Mouse (Mus musculus) embryo, embryonic 10 days (tissue): ENCODE results near the gene Cacna1g.

Experiments
- DNase-seq: peaks from one replicate; pipeline ENCODE4 v3.0.0-alpha.2; 2015; ENCODE audit warnings: low spot score

Gene Cacna1g

DNA sequence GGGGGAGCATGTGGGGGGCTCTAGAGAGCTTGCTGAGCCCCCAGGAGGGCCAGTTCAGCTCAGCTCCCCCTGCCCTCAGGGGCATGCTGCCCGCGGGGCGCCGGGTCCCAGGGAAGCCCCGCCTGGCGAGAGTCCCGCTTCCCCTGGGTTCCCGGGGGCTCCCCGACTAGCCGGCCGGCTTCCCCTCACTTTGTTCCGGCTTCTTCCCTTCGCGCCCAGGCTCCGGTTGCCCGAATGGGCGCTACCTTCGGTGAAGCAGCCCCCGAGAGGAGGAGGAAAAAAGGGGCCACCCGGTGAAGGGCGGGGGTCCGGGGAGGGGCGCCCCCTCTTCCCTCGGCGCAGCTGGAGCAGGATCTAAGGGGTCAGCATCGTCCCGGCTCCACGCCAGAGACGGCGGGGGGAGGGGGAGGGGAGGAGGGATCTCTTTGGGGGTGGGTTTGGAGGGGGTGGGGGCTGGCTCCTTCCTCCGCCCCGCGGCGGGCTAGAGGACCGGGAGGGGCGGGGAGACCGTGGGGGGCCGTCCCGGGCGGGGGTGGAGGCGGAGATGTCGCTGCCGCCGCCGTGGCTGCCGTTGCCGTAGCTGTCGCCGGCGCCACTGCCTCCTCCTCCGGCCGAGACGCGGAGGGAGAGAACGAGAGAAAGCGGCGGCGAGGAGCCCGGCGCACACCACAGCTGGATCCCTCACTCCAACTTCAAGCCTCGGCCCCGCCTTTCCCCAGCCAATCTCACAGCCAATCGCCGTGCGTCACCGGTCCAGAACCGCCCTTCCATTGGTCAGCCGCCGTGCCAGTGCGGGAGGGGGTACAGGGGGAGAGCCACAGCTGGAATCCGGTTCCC, at the start of gene Cacna1g:
Gene Cacna1g, minus strand, starts transcription at position 492 of the 837 bp plus-strand sequence.
- peak; percentile 96 for DNase-seq

DNA sequence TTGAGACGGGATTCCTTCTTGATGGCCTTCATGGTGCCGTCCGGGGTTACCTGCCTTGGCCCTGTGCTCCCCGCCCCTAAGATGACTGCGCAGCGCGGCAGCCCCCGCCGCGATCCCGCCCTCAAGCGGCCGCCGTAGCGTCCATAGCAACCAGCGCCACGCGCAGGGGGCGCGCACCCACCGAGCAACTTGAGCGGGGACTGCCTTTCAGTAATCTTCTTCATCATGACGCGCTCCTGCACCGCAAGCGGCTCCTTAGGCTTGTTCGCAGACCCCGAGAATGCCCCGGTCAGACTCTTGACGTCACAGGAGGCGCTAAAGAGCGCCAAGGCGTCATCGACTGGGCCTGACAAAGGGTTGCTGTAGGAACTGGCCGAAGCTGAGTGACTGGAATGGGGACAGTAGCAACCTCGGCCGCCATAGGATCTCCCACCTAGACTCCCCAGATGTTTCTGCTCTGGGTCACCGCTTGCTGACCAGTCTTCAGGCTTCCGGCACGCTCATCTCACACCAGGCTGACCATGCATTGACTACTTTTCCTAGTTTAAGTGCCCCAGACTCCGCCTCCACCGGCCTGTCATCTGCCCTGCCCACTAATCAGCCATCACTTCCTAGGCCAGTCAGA, 47.3 kb upstream of the Cacna1g start, which contains the start of gene Mycbpap:
Gene Mycbpap, minus strand, starts transcription at position 524 of the 625 bp plus-strand sequence.
- peak; percentile 85 for DNase-seq

DNA sequence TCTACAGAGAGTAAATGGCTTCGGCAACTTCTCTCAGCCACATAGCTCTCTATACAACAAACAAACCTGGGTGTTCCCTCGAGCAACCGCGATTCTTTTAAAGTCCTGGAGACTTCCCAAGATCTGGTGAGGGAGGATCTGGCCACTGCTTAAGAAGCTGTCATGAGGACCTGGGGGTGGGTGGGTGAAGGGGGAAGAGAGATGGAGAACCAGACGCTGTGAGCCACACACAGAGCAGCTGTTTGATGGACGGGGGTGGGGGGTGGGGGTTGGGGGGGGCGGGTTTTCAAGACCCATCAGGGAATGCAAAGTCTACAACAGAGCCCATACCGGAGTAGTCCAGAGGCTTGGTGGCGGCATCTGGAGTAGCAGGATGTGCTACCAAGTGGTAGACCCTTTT, 39.5 kb upstream of the Cacna1g start:
- DNase-seq = no peak

DNA sequence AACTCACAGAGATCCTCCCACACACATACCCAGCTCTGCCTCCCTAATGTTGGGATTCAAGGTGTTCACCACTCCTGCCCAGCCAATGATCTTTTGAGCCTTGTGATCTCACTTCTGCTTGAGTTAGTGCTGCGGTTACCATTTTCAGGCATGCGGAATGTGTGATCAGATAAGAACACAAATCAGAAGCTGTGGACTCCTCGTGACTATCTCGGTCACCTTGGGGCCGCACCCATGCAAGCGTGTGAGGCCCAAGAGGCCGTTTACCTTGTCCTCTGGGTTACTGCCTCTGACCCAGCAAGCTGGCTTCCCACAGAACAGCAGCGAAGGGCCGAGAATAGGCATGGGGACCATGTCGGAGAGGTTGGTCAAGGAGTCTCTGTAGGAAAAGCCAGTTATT, 35.0 kb upstream of the Cacna1g start:
- no peak for DNase-seq

DNA sequence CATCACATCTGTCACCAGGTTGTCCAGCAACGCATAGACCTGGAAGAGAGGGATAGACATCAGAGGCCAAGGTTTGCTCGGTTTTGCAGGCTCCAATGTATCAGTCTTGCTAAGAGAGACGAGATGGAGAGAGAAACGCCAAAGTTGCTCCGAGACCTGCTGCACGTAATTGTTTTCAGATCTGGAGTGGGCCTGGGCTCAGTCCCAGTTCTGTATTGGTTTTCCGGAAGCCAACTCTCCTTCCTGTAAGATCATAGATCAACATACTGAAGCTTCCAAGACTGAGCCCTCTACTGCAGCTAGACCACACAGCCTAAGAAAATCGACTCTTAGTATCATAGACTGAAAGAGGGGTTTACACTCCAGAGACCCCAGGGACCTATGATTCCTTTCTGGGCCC, 27.5 kb upstream of the Cacna1g start:
- DNase-seq = no peak

DNA sequence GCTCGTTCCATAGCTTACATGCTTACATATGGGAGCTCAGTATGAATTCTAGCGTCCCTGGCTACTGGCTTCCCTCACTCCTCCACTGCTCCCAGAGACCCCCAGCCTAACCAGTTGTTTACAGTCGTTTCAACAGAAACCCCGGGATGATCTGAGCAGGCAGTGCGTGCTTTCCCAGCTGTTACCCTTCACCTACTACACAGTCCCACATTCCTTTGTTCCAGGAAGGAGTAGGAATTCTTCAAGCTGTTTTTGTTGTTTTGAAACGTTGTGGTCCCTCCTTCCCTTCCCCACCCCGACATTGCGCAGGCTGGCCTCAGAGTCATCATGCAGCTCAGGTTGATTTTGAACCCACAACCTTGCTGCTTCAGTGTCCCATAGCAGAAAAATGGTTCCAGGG, 26.4 kb upstream of the Cacna1g start:
- DNase-seq = no peak

DNA sequence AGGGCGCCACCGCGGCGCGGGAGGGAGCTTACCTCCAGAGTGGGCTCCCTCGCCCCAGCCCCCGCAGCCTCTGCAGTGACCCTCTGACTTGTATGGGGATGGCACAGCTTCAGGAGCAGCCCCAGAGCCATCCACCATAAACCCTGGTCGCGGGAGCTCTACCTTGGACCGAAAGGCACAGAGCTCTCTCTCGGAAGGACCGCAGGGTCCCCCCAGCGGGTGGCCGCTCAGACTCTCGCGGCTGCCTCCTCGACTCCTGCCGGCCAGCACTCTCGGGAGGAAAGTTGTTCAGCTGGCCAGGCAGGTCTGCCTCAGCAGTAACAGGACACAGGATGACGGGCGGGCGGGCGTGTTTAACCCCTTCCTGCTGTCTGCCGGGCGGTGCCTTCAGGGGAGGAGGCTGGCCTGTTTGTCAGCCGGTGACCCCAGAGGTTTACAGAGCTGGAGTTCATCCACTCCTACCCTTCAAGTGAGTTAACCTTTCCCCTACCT, 25.7 kb upstream of the Cacna1g start, which contains the start of gene Epn3:
Gene Epn3, minus strand, starts transcription at position 314 of the 492 bp plus-strand sequence.
- DNase-seq = peak; percentile 83

DNA sequence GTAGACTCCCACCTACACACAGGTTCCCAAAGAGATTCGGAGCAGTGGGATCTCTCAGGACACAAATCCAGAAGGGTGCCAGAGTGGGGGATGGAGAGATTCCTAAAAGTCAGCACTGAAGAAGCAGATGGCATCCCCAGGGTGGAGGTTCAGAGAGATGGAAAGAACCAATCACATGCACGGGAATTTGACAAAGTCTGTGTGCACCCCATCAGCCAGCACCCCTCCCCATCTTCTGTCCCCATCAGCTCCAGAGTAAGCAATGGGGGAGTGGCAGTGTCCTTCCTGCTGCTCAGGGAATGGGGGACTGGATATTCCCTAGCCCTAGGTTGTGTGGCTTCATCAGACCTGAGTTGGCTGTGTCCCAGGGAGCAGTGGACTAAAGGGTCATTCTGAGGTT, 25.0 kb upstream of the Cacna1g start:
- no peak for DNase-seq

DNA sequence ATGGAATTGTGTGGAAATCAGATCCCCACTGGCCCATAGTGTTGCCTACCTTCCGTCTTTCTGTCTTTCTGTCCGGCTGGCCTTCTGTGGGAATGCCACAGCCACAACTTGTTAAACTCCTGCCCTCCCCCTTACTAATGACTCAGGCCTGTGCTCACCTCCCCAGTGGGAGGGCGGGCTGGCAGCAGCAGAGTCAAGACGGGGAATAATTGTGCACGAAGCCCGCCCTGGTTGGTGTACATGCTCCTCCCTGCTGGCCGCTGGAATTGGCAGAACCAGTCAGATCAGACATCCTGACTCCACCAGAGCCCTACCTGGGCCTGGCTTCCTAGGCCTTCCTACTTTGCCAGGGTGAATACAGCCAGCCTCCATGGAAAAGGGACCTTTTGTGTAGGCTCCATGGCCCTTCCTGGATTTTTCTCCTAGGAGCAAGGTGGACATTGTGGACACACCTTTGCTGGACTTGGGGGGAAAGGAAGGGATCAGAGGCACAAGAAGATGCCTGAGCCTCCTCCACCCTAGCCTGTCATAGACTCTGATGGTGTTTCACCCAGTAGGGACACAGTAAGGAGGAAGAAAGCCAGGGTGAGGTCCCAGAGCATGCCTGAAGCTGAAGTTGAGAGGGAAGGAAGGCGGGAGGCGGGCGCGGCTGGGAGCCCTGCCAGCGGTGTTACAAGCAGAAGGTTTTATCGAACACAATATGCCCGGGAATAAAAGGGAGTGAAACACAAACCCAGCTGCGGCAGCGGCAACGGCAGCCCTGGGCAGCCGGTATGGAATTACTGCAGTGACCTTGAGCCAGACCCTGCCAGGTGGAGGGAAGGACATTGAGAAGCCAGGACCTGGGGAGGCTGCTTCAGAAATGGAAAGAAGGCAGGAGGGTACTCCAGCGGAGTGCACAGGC, 24.3 kb upstream of the Cacna1g start:
- peak; percentile 21 for DNase-seq

DNA sequence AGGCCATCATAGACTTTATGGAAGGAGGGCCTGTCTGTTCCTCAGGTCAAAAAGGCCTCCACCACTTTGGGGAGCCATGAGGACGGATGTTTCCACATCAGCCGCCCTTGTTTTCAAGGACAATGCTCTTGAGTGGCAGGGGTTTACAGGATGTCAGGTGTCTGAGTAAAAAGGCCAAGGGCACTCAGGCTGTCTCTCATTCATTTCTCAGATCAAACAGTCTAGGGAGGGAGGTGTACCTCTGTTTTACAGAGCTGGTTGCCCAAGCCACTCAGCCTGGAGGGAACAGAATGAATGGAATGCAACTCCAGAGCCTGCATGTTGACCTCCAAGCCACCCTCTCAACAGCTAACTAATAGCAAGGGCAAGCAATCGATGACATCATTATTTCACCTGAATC, 21.4 kb upstream of the Cacna1g start:
- DNase-seq = peak; percentile 35

DNA sequence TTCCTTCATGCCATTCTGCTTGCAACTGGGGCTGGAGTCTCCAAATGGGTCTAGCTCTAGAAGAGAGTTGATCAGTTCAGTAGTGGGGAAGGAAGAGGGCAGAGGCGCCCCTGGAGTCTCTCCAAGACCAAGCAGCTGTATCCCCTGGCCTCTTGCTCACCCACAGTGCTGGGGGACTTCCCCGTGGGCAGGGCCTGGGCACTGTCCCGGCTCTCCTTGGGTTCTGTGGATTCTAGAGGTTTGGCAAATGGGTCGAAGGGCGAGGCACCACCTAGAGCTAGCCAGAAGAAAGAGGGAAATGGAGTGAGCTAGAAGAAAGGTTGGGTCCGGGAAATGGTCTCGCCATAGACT, 17.7 kb upstream of the Cacna1g start:
- no peak for DNase-seq

DNA sequence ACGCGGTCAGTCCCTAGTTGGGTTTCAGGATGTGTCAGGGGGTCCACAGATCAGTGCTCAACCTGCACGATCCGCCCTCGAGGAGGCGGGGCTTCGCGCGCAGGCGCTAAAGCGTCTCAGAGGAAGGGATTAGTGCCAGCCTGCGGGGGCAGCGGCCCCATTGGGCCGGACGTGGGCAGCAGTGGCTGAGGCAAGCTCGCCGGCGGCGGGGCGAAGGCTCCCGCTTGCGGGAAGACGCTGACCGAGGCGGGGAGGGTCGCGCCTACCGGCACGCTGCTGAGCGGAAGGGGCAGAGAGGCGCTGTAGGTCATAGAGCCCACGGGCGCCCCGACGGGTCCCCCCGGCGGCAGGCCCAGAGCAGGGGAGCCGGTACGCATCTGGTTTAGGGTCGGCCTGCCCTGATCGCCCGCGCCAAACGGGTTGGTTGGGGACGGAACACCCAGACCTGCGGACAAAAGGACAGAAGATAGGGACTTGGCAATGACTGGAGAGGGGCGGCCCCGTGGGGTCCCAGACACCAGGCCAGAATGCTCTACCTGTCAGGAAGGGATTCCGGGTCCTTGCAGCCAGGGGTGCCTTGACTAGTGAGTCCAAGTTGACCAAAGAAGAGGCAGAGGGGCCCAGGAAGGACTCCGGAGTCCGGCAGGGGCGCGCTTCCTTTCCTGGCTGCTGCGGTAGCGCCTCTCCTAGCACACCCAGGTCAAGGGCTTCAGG, 17.2 kb upstream of the Cacna1g start:
- DNase-seq = peak; percentile 73

DNA sequence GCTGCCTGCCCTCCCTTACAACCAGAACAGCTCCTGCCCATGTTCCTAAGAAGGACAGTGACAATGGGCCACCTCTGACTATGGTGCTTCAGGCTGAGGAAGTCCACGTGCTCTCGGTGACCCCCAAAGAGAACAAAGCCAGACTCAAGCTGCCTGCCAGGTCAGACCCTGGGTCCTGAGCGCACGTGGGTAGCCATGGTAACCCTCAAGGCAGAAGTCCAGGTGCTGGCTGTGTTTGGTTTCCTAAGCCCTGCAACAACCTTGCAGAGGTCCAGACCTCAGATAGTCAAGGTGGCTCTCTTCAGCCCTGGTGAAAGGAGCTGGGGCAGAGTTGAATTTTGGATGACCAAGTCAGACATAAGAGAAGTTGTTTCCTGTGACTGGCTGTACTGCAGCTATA, 15.7 kb upstream of the Cacna1g start:
- no peak for DNase-seq

DNA sequence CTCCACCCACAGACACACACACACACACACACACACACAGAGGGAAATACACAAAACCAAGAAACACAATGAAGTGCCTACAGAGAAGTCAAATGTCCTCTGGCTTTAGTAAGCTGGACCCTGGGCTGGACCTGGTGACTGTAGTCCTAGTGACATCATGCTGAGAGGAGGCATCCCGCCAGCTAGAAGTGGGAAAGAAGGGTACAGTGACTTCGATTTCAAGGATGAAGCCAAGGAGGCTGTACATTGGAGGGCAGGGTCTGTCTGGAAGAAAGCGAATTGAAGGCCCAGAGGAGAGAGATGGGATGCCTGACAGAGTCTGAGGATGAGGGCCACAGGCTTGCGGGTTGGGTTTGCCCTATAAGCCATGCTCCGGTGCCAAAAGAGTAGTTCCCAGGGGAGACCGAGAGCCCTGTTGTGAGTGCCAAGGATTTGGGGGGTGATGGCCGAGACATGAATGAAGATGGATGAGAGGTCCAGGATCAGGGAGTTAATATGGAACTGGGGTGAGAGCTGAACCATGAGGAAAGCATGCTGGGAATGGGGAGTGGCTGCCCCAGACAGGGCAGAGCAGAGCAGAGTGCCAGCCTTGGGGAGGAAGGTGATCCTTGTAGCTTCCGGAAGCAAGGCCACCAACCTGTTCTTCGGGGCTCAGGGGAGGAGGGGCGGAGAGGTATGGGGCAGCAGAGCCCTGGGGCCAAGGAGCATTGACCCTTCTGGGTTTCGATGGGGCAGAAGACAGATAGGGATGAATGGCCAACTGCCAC, 15.0 kb upstream of the Cacna1g start:
- DNase-seq = no peak

DNA sequence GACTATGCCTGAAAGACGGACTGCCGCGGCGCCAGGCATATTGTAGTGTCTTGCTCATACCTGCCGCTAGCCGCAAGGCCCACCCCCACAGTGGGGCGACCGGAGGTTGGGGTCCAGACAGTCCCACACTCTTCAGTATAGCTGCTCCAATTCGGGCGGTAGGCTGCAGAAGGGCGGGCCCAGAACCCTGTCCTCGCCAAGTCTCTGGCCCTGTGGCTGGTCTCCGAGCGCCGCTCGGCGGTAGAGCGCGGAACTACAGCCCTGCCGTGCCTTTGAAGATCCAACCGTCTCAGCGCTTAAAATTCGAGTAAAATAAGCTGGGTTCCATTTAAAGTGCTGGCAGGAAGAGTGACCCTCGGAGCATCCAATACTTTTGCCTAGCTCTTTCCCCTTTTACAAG, 12.0 kb upstream of the Cacna1g start, which contains the start of gene Spata20:
Gene Spata20, minus strand, starts transcription at position 179 of the 400 bp plus-strand sequence.
- DNase-seq = peak; percentile 82

DNA sequence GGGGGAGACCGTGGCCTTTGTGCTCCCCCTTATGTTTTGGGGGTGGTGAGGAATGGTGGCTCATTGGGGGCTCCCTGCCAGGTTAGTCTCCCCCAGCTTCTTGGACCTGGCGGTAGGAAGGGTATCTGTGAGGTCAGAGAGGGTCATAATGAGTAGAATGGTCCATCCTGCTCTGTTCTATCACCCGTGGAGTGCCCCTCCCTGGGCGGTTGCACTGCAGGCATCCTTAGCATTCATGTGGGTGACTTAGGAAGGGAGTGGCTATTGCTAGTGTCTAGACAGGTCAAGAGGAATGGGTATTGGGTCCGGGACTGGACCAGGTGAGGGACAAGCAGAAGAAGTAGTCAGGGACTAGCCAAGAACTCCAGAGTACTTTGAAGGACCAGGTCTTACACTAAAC, 11.2 kb upstream of the Cacna1g start:
- DNase-seq = peak; percentile 3

DNA sequence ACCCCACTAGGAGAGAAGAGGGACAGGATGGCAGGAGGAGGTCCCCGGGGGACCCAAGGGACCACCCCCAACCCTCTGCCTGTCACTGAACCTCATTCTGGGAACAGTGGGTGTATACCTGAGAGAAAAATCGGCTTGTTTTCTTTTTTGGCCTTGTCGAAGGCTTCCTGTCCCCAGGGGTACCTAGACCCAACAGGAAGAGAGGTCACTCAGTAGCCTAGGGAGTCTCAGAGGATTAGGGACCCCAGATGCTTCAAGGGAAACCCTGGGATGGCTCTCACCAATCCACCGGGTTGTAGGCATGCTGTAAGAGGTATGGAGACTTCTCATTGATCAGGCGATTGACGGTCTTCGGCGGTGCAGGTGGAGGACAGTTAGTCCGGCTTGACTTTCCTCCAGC, 10.6 kb upstream of the Cacna1g start:
- DNase-seq = no peak

DNA sequence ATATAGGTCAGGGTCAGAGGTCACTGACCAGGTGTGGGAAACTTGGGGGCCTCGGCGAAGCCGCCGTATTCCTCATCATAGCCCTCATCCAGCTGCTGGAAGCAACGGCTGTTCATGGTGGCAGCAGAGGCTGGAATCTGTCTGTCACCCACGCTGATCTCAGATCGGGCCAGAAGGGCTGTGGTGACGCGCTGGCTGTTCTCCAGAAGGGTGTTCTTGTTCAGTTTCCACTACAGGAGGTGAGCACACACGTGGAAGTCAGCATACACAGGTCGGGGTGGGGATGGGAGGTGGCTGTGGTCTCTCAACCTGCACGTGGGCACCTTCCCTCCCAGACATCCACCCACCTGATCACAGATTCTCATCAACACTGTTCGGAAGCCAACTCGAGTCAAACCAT, 9.9 kb upstream of the Cacna1g start:
- no peak for DNase-seq

DNA sequence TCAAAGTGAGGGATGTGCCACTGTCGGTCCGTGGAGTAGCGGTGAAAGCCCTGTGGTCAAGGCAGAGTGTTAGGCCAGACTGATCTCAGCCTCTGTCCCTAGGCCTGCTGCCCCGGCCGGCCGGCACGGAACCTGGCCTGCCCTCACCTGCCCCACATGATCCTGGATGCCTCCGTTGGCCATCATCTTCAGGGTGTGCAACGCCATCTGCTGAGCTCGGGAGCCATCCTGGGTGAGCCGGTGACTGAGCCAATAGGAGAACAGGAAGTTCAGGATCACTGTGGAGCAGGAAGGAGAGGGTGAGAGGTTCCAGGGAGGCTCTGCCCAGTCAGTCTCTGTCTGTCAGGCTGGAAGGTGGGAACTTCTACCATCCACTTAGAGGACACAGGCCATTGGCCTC, 9.4 kb upstream of the Cacna1g start:
- no peak for DNase-seq

DNA sequence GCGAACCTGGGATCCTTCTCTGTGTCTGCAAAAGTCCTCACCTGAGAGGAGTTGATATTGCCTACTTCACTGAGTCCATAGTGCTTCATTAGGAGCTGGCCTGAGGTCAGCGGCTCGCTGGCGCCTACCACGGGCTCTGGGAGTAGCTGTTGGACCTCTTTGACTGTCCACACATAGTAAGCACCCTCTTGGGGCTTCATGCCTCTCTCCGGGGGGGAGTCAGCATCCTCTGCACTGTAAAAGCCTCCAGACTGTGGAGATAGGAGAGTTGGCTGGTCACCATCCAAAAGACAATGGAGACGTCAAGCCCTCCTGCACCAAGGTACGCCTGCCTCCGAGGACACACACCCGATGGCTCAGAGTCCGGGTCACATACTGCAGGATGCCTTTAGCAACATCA, 8.7 kb upstream of the Cacna1g start:
- DNase-seq = no peak

DNA sequence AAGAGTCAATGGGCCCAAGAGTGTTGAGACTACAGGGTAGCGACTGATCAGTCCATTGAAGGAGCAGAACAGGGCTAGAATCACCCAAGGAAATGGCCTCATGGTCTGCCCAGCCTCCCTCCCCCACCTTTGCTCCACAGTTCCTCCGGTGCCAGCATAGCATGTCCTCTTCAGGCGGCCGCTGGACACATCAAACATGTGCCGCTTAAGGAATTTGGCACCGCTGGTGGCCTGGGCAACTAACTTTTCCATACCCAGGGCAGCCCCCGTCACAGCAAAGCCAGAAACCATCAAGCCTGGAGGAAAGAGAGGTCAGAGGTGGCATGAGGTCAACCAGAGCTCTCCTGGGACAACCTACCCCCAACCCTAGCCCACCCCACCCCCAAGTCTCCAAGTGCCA, 8.0 kb upstream of the Cacna1g start:
- DNase-seq = no peak
